Mouse (Mus musculus) E14TG2a.4 (cell line): ENCODE measurements at regions not wholly inside any gene's neighbourhood (a gene's known extent, or its start where the extent isn't known, plus 50 kb on each side); places are given as distances from the start of the nearest gene placed in this dataset.

ENCODE experiments used
- H3K27me3 ChIP-seq: 2 replicates; pipeline ENCODE4 v1.6.1; 2014; ENCODE audit warnings: low read length, control low read depth; ENCODE audit not compliant: insufficient read depth
- H3K36me3 ChIP-seq: 2 replicates; pipeline ENCODE4 v1.6.1; 2014; ENCODE audit warnings: low read length, control low read depth; ENCODE audit not compliant: insufficient read depth
- H3K4me1 ChIP-seq: replicated peaks from 2 replicates; pipeline ENCODE4 v1.6.1; 2014; ENCODE audit warnings: low read depth, low read length, control low read depth
- H3K4me3 ChIP-seq: replicated peaks from 2 replicates; pipeline ENCODE4 v1.5.1; 2014; ENCODE audit warnings: mild to moderate bottlenecking, low read length
- H3K9me3 ChIP-seq: 2 replicates; pipeline ENCODE4 v1.6.1; 2014; ENCODE audit warnings: low read length, control low read depth
- CTCF ChIP-seq: conservative IDR thresholded peaks from 2 replicates; pipeline ENCODE4 v1.5.1; 2014; ENCODE audit warnings: low read length
- NANOG ChIP-seq: IDR thresholded peaks from 2 replicates; pipeline ENCODE4 v1.6.1; 2014; ENCODE audit warnings: borderline replicate concordance, low read length, mixed read lengths
- POU5F1 ChIP-seq: IDR thresholded peaks from 2 replicates; pipeline ENCODE4 v1.6.1; 2014; ENCODE audit warnings: low read length, borderline replicate concordance

DNA sequence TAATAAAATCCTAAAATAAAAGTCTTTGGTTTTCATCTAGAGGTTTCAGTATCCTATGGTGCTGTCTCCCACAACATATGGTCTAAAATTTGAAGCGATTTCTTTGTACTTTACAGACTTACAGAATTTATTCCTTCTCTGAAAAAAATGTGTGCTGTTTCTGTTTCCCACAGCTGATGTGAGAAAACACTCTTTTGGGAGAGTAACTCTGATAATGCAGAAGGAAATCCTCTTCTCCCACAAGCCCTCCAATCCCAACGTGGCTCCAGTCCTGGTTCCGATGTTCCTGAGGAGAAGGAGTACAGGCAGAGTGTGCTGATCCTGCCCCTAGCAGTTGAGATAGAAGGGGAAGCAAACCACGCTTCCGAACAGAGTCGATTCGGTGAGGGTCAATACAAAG lies 467.4 kb upstream of the Nectin3 start:
- no peaks in the 10 kb centered on the region for H3K36me3 ChIP-seq
- no peak for TF ChIP-seq NANOG
- no peak for TF ChIP-seq CTCF
- TF ChIP-seq POU5F1 = no peak

GRCm38 (mm10) chr16:46956990-46957389 lies 458.7 kb upstream of the Nectin3 start:
- no peaks in the 10 kb centered on the region for H3K27me3 ChIP-seq
- no peaks in the 10 kb centered on the region for H3K9me3 ChIP-seq
- no peaks in the 10 kb centered on the region for H3K4me1 ChIP-seq
- no peak for TF ChIP-seq CTCF
- no peak for TF ChIP-seq NANOG
- TF ChIP-seq POU5F1 = no peak
- H3K4me3 ChIP-seq = no peak overlapping the region
- no peaks in the 10 kb centered on the region for H3K36me3 ChIP-seq

More for the DNA sequence above, 467.4 kb upstream of the Nectin3 start:
- Histone ChIP-seq H3K27me3 (no peaks in the 10 kb centered on the region), H3K9me3 (no peaks in the 10 kb centered on the region), H3K4me1 (no peaks in the 10 kb centered on the region), H3K4me3 (no peak overlapping the region)

- H3K27me3 ChIP-seq = no peaks in the 10 kb centered on the region
- no peaks in the 10 kb centered on the region for H3K9me3 ChIP-seq
- no peak overlapping the region for H3K4me3 ChIP-seq
- H3K4me1 ChIP-seq = no peaks in the 10 kb centered on the region
- no peaks in the 10 kb centered on the region for H3K36me3 ChIP-seq
- TF ChIP-seq CTCF (0 out of 2 replicates have a peak, but pooled peaks have one; percentile 5), NANOG (no peak)
These were observed 427.7 kb upstream of the Nectin3 start for GRCm38 (mm10) chr16:46926060-46926459.

GRCm38 (mm10) chr16:46894576-46895203 lies 396.4 kb upstream of the Nectin3 start:
- no peak for TF ChIP-seq CTCF
- Histone ChIP-seq H3K36me3 (no peaks in the 10 kb centered on the region), H3K27me3 (no peaks in the 10 kb centered on the region), H3K4me3 (no peak overlapping the region), H3K4me1 (no peaks in the 10 kb centered on the region), H3K9me3 (peaks cover 23% of the 10 kb centered on the region)

- H3K36me3 ChIP-seq = no peaks in the 10 kb centered on the region
- TF ChIP-seq POU5F1 (no peak), CTCF (no peak), NANOG (no peak)
- H3K4me1 ChIP-seq = no peaks in the 10 kb centered on the region
- no peaks in the 10 kb centered on the region for H3K9me3 ChIP-seq
- no peak overlapping the region for H3K4me3 ChIP-seq
- H3K27me3 ChIP-seq = no peaks in the 10 kb centered on the region
These were observed 380.4 kb upstream of the Nectin3 start for GRCm38 (mm10) chr16:46878739-46879138.

- no peaks in the 10 kb centered on the region for H3K4me1 ChIP-seq
- TF ChIP-seq POU5F1 = no peak
- no peak for TF ChIP-seq CTCF
- no peak for TF ChIP-seq NANOG
- no peaks in the 10 kb centered on the region for H3K9me3 ChIP-seq
- no peak overlapping the region for H3K4me3 ChIP-seq
- no peaks in the 10 kb centered on the region for H3K27me3 ChIP-seq
- no peaks in the 10 kb centered on the region for H3K36me3 ChIP-seq
These were observed 365.6 kb upstream of the Nectin3 start for GRCm38 (mm10) chr16:46863959-46864358.

DNA sequence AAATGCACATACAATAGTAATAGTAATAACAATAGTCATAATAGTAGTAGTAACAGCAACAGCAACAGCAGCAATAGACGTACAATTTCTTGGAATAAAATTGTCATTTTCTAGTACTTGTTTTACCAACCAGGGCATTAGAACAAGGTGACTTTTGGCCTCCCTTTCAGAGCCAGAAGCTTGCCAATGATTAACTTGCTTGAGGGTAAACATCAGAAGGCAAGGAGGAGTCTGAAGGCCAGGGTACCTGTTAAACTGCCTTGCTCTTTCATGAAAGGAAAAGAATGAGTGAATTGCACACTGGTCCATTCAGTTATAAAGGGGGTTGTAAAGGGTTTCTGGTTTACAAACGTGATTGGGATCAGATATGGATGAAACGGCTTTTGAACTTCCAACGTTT lies 351.2 kb upstream of the Nectin3 start:
- no peaks in the 10 kb centered on the region for H3K4me1 ChIP-seq
- no peak overlapping the region for H3K4me3 ChIP-seq
- H3K9me3 ChIP-seq = no peaks in the 10 kb centered on the region
- H3K36me3 ChIP-seq = no peaks in the 10 kb centered on the region
- no peak for TF ChIP-seq POU5F1
- TF ChIP-seq NANOG = no peak
- TF ChIP-seq CTCF = no peak
- H3K27me3 ChIP-seq = no peaks in the 10 kb centered on the region

DNA sequence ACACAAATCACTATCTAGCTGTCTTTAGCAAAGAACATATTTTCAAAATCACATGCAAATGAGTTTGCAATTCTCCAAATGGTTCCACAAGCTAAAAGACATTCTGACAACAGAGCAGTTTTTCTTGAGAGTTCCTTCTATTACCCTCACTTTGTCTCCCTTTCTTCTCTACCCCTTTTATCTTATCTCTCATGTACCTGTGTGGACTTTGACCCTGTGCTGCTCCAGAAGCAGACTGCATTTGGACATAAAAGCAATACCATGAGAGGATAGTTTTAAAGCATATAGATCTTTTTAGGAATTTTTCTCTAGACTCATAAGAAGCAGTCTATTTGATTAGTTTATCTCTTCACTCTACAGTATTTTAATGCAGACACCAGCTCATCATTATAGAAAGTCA lies 350.4 kb upstream of the Nectin3 start:
- Histone ChIP-seq H3K4me3 (no peak overlapping the region), H3K27me3 (no peaks in the 10 kb centered on the region), H3K36me3 (no peaks in the 10 kb centered on the region), H3K4me1 (no peaks in the 10 kb centered on the region), H3K9me3 (no peaks in the 10 kb centered on the region)
- no peak for TF ChIP-seq POU5F1
- TF ChIP-seq NANOG = no peak
- no peak for TF ChIP-seq CTCF

DNA sequence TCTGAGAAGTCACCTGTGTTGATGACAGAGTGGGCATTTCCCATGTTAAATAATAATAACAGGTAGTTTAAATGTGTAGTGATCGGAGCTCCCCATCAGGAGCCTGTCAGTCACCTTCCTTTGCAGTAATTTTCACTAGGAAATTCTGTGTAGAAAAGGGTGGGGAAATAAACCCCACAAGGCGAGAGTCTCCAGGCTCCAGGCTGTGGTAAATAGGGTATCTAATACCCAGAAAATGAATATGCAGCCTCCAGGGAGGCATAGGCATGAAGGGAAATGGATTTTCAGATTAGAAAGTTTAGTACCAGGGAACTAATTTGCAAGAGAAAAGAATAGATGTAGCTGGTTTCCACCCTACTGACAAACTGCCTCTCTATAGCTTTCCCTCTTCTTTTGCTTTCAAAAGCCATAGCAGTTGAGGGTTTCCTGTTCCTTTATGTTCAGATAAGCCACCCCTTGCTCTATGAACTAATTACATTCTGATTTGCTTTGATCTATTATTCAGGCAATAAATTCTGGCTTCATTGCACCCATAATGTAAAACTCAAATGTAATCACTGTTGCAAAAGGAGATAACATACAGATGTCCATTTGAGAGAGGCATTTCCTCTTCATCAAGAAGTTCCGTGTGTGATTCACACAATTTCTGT lies 349.5 kb upstream of the Nectin3 start:
- H3K36me3 ChIP-seq = no peaks in the 10 kb centered on the region
- no peak for TF ChIP-seq NANOG
- no peak for TF ChIP-seq POU5F1
- TF ChIP-seq CTCF = no peak
- no peaks in the 10 kb centered on the region for H3K4me1 ChIP-seq
- H3K27me3 ChIP-seq = no peaks in the 10 kb centered on the region
- no peak overlapping the region for H3K4me3 ChIP-seq
- no peaks in the 10 kb centered on the region for H3K9me3 ChIP-seq
